Mouse (Mus musculus) myocyte (in vitro differentiated cells): ENCODE data around the gene Lsm4.

Experiments used
- CEBPB ChIP-seq: IDR thresholded peaks from 2 replicates; pipeline ENCODE4 v1.6.1; 2011; ENCODE audit warnings: mild to moderate bottlenecking, moderate library complexity; ENCODE audit not compliant: poor library complexity, insufficient read depth, severe bottlenecking
- MAX ChIP-seq: IDR thresholded peaks from one replicate; pipeline ENCODE4 v1.6.1; 2011; ENCODE audit warnings: low read depth, mild to moderate bottlenecking, control low read depth
- MYOD1 ChIP-seq, 3 experiments: IDR thresholded peaks; one replicate each; pipeline ENCODE4 v1.6.1; 2011; ENCODE audit warnings: control low read depth in 2 of 3, low read depth in 2 of 3, mild to moderate bottlenecking in 2 of 3, moderate library complexity in 1 of 3; ENCODE audit not compliant: insufficient read length in 2 of 3, control insufficient read depth in 1 of 3
- POLR2A ChIP-seq: IDR thresholded peaks from one replicate; pipeline ENCODE4 v1.6.1; 2011; ENCODE audit warnings: low read depth, mild to moderate bottlenecking, control low read depth, moderate library complexity; ENCODE audit not compliant: insufficient read length
- POLR2AphosphoS2 ChIP-seq: IDR thresholded peaks from one replicate; pipeline ENCODE4 v1.6.1; 2011; ENCODE audit warnings: low read depth, control low read depth; ENCODE audit not compliant: insufficient read length
- REST ChIP-seq: IDR thresholded peaks from one replicate; pipeline ENCODE4 v1.6.1; 2011; ENCODE audit warnings: mild to moderate bottlenecking, control low read depth, moderate library complexity; ENCODE audit not compliant: insufficient read depth, insufficient read length
- TCF12 ChIP-seq: IDR thresholded peaks from one replicate; pipeline ENCODE4 v1.6.1; 2011; ENCODE audit warnings: mild to moderate bottlenecking, control low read depth; ENCODE audit not compliant: poor library complexity, insufficient read depth, severe bottlenecking
- USF1 ChIP-seq: IDR thresholded peaks from one replicate; pipeline ENCODE4 v1.6.1; 2011; ENCODE audit warnings: low read depth, mild to moderate bottlenecking, control low read depth, moderate library complexity

DNA sequence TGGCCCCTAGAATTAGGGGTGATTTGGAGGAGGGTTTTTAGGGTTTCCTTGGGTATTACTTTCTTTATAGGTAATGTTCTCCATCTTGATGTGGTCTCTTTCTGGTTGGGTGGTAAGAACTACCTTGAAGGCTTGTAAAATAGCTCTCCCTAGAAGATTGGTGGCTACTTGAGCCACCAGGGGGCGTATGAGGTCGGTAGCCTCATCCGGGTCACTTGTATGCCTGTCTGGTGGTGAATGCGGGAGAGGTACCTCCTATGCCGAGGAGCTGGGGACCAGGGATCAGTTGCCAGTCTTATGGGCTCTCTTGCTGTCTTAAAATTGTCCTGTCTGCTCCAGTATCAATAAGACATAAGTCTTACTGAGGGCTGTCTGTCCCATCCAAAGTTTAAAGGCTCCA, 47.9 kb upstream of the Lsm4 start:
- TF ChIP-seq TCF12 (no peak), MAX (no peak), POLR2A (no peak), POLR2AphosphoS2 (no peak), REST (no peak), USF1 (no peak), MYOD1 (IDR thresholded peaks at IDR 0.05; ENCODE audit: control insufficient read depth in 1 of 3, insufficient read length in 2 of 3, low read depth in 2 of 3) (no peak), CEBPB (no peak)
